Mouse (Mus musculus): ENCODE measurements around the gene Smg6.
A peak's percentile ranks its signal among the peaks of the same experiment; 100 is the strongest.

DNA sequence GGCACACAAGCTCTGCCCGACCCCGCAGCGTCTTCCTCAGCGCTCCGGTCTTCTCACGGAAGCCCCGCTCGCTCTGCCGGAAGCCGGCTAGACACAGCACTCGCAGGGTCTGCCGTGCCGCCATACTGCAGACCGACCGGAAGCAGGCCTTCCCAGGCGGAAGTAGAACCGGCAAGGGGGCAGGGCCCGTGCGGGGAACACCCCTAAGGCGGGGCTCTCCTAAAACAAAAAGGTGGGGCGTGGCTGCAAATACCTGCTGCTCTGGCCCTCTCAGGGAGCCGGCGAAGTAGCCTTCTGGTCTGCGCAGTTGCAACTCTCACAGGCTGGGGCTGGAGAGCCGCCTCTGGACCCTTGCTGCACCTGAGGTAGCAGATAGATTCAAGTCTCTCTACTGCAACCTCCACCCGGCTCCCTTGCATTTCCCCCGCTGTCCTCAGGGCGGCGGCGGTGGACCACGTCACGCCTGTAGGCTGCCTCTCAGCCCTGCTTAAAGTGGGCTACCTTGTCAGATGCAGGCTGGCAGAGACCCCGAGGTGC, 253.1 kb downstream of the Smg6 start, which contains the start of gene Ovca2:
- TF ChIP-seq CTCF (IDR thresholded peaks at IDR 0.05; ENCODE audit: low read depth) (peak; percentile 81), EP300 (IDR thresholded peaks at IDR 0.05; ENCODE audit: low read depth) (peak; percentile 45)
